Mouse (Mus musculus): ENCODE results near the gene Il1rapl2.
"Not testable (repeated sequence)": the region's sequence is repeated elsewhere in the genome, so short reads cannot be mapped to it uniquely, and the experiment has no call there.

Il1rapl2 gene

DNA sequence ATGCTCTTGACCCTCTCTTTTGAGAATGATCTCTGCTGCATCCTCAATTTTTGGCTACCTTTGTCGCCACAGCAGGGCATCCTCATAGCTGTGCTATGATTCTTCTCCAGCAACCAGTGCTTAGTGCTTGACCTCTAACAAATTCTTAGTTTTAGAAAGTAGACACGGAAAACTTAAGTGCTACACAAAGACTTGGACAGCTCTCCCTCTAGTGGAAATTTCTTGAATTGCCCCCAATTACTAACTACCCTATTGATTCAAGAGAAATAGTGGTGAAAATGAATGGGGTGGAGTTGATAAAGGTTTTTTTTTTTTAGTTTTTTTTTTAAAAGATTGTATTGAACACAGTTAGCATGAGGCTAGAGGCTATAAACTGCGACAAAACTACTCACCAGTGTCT, 599.7 kb downstream of the Il1rapl2 start:
- no peak for DNase-seq (ENCODE audit: low read depth in 1 of 2, low spot score in 2 of 2)

DNA sequence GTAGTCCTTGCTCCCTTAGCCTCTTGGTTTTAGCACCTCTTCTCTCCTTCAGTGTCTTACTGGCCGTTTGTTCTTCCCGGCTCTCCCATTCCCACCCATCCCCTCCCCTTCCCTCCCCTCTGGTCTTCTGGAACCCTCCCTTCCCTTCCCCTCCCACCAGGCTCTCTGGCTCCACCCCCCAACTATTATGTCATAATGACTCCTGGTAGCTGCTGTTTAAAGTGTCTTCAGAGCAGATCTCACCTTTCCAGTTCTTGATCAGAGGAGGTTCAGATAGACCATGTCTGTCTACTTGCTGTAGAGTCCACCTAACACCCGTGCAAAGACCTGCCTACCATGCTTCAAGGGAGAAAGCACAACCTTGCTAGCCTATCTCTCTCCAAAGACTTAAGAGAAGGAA, 639.1 kb downstream of the Il1rapl2 start, which contains the start of gene Tex13a:
Gene Tex13a (minus strand): TSS at position 101 of the 400 bp plus-strand sequence.
- no peak for DNase-seq (ENCODE audit: low read depth in 1 of 2, low spot score in 2 of 2)

GRCm38 (mm10) chrX:138234626-138235025, 664.2 kb downstream of the Il1rapl2 start:
- no peak for DNase-seq (ENCODE audit: low read depth in 1 of 2, low spot score in 2 of 2)

GRCm38 (mm10) chrX:138348736-138349135, 778.3 kb downstream of the Il1rapl2 start:
- DNase-seq (ENCODE audit: low read depth in 1 of 2, low spot score in 2 of 2): not testable (repeated sequence)

- no peak for DNase-seq (ENCODE audit: low read depth in 1 of 2, low spot score in 2 of 2)
These were observed 863.4 kb downstream of the Il1rapl2 start for GRCm38 (mm10) chrX:138433794-138434193.

- DNase-seq (ENCODE audit: low read depth in 1 of 2, low spot score in 2 of 2): no peak
These were observed 867.5 kb downstream of the Il1rapl2 start for GRCm38 (mm10) chrX:138437939-138438338.

DNA sequence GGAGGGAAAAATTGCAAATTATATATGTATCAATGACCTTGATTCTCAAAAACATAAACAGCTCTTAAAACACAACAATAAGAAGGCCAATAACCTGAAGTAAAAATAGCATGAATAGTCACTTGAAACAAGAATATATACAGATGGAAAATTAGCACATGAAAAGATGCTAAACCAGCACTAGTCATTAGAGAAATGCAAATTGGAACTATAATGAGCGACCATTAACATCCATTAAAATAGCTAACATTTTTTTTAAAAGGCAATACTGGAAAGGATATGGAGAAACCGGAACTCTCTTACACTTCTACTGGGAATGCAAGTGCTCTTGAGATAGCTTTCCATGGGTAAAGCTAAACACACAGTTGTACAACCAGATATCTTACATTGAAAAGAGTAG, 879.4 kb downstream of the Il1rapl2 start:
- DNase-seq (ENCODE audit: low read depth in 1 of 2, low spot score in 2 of 2): no peak

GRCm38 (mm10) chrX:138478488-138478887, 908.1 kb downstream of the Il1rapl2 start:
- no peak for DNase-seq (ENCODE audit: low read depth in 1 of 2, low spot score in 2 of 2)

DNA sequence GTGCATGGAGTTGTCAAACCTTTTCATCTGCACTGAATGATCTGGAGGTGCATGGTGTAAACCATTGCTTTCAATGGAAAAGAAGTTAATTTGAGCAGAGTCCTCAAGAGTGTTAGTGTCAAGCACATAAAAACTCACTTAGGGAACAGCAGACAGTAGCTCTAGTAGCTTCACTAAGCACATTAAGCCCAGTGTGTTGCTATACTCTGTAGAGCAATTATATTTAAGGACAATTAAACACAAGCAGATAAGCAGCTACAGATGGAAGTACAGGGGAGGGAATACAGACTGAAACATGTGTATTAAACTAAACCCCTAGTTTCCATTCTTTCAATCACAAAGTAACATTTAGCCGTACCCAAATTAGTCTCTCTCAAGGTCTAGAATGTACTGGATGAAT, 930.1 kb downstream of the Il1rapl2 start:
- no peak for DNase-seq (ENCODE audit: low read depth in 1 of 2, low spot score in 2 of 2)

- no peak for DNase-seq (ENCODE audit: low read depth in 1 of 2, low spot score in 2 of 2)
These were observed 934.6 kb downstream of the Il1rapl2 start for GRCm38 (mm10) chrX:138505049-138505448.

GRCm38 (mm10) chrX:138620106-138620505, 1049.7 kb downstream of the Il1rapl2 start:
- no peak for DNase-seq (ENCODE audit: low read depth in 1 of 2, low spot score in 2 of 2)

DNA sequence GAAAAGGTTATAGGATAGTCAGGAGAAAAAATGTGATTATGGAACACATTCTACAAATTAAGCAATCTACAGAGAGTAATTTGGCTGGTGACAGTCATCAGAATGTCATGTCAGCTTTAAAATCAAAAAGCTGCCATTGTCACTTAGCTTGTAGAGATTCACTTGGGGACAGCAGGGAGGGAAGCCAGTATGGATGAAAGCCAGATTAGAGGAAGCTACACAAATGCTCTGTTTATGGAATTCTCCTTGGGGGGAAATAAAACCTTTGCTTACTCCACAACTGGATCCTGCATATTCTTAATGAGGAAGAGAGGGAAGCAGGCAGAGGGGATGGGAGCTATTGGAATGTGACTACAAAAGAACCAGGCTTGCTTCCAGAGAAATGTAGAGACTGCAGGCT, 1054.9 kb downstream of the Il1rapl2 start:
- DNase-seq (ENCODE audit: low read depth in 1 of 2, low spot score in 2 of 2): no peak

- DNase-seq (ENCODE audit: low read depth in 1 of 2, low spot score in 2 of 2): no peak
These were observed 1152.0 kb downstream of the Il1rapl2 start for GRCm38 (mm10) chrX:138722372-138722771.

DNA sequence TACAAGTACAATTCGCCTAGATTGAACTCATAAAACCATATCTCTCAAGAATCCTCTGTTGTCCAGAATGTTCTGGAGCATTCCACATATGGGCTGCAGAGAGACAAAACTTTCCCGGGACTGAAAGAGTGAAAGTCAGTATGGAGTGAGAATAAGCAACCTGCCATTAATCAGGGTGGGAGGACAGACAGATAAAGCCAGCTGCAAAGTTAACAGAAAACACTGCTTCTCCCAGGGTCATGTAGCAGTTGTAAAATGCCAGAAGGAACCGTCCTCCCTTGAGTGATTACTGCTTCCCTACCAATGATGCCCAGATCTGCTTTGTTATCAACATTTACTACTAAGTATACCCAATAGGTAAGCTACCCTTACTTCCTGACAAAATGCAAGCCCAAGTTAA, 1230.5 kb downstream of the Il1rapl2 start:
- DNase-seq (ENCODE audit: low read depth in 1 of 2, low spot score in 2 of 2): no peak

- DNase-seq (ENCODE audit: low read depth in 1 of 2, low spot score in 2 of 2): no peak
These were observed 1261.5 kb downstream of the Il1rapl2 start for GRCm38 (mm10) chrX:138831876-138832275.

DNA sequence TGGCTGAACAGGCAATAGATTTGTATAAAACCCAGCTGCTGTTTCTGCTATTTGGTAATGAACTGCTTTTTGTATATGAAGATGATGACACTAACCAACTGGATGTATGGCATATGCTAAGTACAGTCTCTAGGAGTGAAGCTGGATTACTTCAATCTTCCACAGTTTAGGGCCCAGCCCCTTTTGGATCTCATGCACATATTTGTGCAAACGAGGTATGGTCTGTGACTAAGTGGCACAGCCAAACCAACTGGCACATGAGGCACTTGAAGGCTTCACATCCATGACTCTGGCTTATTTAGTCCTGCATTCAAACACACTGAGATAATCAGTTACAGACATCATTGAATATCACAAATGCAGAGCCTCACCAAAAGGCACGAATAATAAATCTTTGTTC, 1263.5 kb downstream of the Il1rapl2 start:
- no peak for DNase-seq (ENCODE audit: low read depth in 1 of 2, low spot score in 2 of 2)

DNA sequence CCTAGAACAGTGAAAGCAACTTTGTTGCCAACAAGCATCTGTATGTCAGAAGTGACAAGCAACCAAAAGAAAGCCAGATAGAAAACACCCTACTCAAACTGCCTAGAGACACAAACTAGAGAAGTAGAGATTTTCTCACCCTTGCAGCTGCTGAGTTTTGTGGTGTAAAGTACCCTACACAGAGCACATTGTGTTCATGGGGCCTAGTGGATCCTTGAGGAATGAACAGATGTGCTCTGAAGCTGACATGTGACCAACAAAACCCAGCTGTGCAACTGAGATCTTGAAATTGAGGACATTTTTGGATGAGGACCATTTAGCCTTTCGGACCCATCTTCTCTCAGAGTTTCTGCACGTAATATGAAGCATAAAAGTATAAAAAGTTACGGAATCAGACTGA, 1268.0 kb downstream of the Il1rapl2 start:
- DNase-seq (ENCODE audit: low read depth in 1 of 2, low spot score in 2 of 2): no peak

Data from monocyte, adult 2 months (primary cell).